Mouse (Mus musculus) embryonic facial prominence, embryonic 15.5 days (tissue): Measurements from ENCODE around the gene Tmem38b. TPM values are rescaled to one million over a fixed set of nuclear protein-coding genes. Genes with fewer than 3 reads are reported as not detected.

Source experiments
- ATAC-seq: fragments of 200-750 bp; cut with Nextera tagmentation; 2 replicates; pipeline ENCODE4 v1.8.0; 2017; ENCODE audit warnings: low read depth, moderate TSS enrichment; ENCODE audit not compliant: insufficient number of reproducible peaks, low FRiP score, low TSS enrichment
- H3K27ac ChIP-seq: fragments of 300-500 bp; sonication (generic); replicated peaks from 2 replicates; pipeline ENCODE4 v1.5.1; 2015; ENCODE audit warnings: mild to moderate bottlenecking, inconsistent platforms
- H3K27me3 ChIP-seq: fragments of 300-500 bp; sonication (generic); 2 replicates; pipeline ENCODE4 v1.6.1; 2015; ENCODE audit warnings: inconsistent platforms
- H3K36me3 ChIP-seq: fragments of 300-500 bp; sonication (generic); 2 replicates; pipeline ENCODE4 v1.6.1; 2015; ENCODE audit warnings: mild to moderate bottlenecking, inconsistent platforms
- H3K4me1 ChIP-seq: fragments of 300-500 bp; sonication (generic); 2 replicates; pipeline ENCODE4 v1.6.1; 2015; ENCODE audit warnings: inconsistent platforms
- H3K4me2 ChIP-seq: fragments of 300-500 bp; sonication (generic); replicated peaks from 2 replicates; pipeline ENCODE4 v1.6.1; 2015; ENCODE audit warnings: mild to moderate bottlenecking, inconsistent platforms
- H3K4me3 ChIP-seq: fragments of 300-500 bp; sonication (generic); replicated peaks from 2 replicates; pipeline ENCODE4 v1.5.1; 2015; ENCODE audit warnings: mild to moderate bottlenecking, inconsistent platforms
- H3K9ac ChIP-seq: fragments of 300-500 bp; sonication (generic); 2 replicates; pipeline ENCODE4 v1.6.1; 2015; ENCODE audit warnings: inconsistent platforms
- H3K9me3 ChIP-seq: fragments of 300-500 bp; sonication (generic); replicated peaks from 2 replicates; pipeline ENCODE4 v1.6.1; 2016; ENCODE audit warnings: inconsistent platforms
- WGBS: fragments of 180-500 bp; shearing (Covaris S2); methylation state at CpG from one replicate; pipeline ENCODE4 v1.1.7; 2015; 5-methylcytosine and 5-hydroxymethylcytosine counted together
- polyA plus RNA-seq: library from polyadenylated mRNA; unstranded; fragments of >200 nt; fragmentation: Nextera tagmentation; extraction: Ambion mirVana; gene quantifications from 2 replicates; pipeline ENCODE4 v1.2.1, GENCODE M21; 2015

The Tmem38b gene
- polyA plus RNA-seq, result 11.4 and 11.6 TPM in 2 replicates

DNA sequence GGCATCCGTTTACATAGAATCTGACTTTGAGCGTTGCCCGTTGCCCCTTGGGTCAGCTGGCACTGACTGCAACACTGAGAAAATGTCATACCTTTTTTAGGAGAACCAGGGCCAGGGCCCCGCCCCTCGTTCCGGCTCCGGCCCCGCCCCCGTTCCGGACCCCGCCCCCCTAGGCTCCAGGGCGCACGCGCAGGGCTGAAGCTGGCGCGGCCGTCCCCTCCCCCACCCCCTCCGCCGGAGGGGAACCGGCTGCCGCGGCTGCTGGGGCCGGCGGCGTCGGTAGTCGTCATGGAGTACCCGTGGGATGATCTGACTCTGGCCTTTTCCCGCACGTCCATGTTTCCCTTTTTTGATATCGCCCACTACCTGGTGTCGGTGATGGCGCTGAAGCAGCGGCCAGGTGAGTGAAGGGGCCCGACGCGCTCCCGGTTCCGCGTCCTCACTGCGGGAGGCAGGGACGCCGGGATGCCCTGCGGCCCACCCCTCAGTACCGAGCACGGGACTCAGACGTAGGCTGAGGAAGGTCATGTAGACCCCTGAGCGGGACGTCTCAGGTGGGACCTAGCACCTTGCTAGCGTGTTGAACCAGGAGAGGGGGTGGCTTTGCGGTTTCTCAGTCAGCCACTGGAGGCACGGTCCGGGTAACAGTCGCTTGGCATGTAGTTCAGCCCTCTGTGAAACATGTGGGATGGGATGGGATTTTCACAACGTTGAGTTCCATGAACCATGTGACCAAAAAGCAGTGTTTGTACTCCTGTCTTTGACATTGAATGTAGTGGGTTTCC, at the start of gene Tmem38b:
Gene Tmem38b (plus strand): TSS at position 225 of the 785 bp plus-strand sequence.
- H3K27me3 ChIP-seq, result no peaks in the 10 kb centered on the region
- peak within 1 kb of the TSS; percentile 91 for H3K4me3 ChIP-seq
- under 1% methylated on average over 51 of the region's 55 CpGs for WGBS
- peak within 1 kb of the TSS; percentile 61; the same call in 1 of the 2 replicates for H3K27ac ChIP-seq
- no peaks in the 10 kb centered on the region for H3K9me3 ChIP-seq
- peak; percentile 89 for ATAC-seq
- 0 out of 2 replicates have a peak, but pooled peaks cover 5% of the 10 kb centered on the region for H3K4me1 ChIP-seq
- peak within 1 kb of the TSS; percentile 81 for H3K4me2 ChIP-seq
- no peaks in the 10 kb centered on the region for H3K36me3 ChIP-seq
- peak within 1 kb of the TSS; percentile 55 for H3K9ac ChIP-seq

DNA sequence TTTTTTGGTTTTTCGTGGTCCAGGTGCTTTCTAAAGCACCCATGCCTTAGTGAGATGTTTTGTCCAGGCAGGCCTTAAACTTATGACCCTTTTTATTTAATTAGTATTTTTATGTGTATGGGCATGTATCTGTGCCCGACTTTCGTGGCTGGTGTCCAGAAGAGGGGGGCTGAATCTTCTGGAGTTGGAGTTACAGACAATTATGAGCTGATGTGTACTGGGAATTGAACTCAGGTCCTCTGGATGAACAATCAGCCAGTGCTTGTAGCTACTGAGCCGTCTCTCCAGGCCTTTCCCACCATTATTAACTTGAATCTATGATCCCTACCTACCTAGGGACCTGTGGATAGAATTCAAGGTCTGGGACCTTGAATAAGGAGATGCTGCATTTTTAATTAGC, 44.4 kb upstream of the Tmem38b start:
- Histone ChIP-seq H3K27ac (no peak overlapping the region), H3K4me1 (peaks cover 16% of the 10 kb centered on the region), H3K4me2 (no peak overlapping the region), H3K9me3 (no peaks in the 10 kb centered on the region), H3K36me3 (no peaks in the 10 kb centered on the region), H3K27me3 (peaks cover 15% of the 10 kb centered on the region), H3K9ac (no peak overlapping the region), H3K4me3 (no peak overlapping the region)
- no peak for ATAC-seq
- 57% methylated on average over 4 of the region's 4 CpGs for WGBS

DNA sequence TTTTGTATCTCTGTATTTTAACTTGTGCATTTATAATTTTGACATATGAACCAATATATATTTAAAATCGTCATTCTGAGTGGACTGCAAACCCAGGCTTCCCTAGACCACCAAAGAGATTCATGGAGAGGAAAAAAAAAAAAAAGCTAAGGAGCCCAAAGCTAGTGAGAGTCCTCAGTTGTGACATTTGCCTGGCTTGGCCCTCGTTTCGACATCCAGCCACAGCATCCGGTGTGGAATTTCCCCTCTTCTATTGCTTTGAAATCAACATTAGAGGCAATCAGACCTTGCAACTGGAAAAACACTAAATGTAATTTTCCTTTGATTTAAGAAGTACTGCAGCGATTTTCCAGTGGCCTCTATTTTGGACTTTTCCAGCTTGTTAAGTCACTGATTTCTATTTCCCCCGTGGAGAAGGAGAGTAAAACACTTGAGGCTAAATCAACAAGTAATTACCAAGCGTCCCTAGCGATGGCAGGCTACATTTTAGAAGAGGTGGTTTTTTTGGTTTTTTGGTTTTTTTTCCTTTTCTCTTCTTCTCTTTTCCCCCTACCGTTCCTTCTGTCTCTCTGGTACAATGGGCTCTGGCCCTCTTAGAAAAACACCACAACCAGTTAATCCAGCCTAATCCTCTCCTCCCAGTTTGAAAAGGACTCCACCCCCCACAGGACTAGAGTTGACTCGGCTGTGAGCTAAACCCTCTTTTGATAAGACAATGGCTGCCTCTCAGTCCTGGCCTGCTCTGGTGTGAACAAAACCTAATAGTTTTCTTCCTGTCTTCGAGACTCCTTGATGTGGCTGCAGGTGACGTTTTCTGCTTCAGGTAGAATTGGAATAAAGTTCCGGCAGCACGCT, 43.4 kb upstream of the Tmem38b start:
- Histone ChIP-seq H3K27ac (no peak overlapping the region), H3K27me3 (peaks cover 6% of the 10 kb centered on the region), H3K4me2 (no peak overlapping the region), H3K4me1 (peaks cover 16% of the 10 kb centered on the region), H3K9ac (no peak overlapping the region), H3K36me3 (no peaks in the 10 kb centered on the region), H3K9me3 (no peaks in the 10 kb centered on the region), H3K4me3 (no peak overlapping the region)
- no peak for ATAC-seq
- 14% methylated on average over 14 of the region's 14 CpGs for WGBS

DNA sequence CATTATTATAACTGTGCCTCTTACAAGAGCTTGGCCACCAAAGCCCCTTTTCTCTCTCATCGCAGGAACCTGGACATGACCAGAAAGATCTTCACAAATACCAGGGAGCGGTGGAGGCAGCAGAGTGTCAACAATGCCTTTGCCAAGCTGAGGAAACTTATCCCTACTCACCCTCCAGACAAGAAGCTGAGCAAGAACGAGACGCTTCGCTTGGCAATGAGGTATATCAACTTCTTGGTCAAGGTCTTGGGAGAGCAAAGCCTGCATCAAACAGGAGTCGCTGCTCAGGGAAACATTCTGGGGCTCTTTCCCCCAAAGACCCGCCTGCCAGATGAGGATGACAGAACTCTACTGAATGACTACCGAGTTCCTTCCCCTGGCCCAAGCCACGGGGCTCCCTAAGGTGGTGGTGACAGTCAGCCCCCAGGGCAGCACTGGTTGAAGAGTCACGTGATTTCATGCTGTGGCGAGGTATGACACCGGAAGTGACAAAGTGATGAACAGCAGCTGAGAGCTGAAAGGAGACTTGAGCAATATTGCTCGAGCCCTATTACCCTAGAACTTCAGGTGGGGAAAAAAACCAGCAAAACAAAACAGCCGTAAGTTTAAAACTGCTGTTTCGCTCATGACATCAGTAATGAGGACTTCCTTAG, 40.0 kb upstream of the Tmem38b start:
- ATAC-seq, result no peak
- Histone ChIP-seq H3K4me1 (no peaks in the 10 kb centered on the region; the same call in 1 of the 2 replicates), H3K9ac (no peak overlapping the region), H3K4me3 (no peak overlapping the region), H3K27me3 (no peaks in the 10 kb centered on the region), H3K27ac (no peak overlapping the region), H3K36me3 (no peaks in the 10 kb centered on the region), H3K9me3 (no peaks in the 10 kb centered on the region), H3K4me2 (no peak overlapping the region)
- WGBS, result 74% methylated on average over 15 of the region's 15 CpGs

DNA sequence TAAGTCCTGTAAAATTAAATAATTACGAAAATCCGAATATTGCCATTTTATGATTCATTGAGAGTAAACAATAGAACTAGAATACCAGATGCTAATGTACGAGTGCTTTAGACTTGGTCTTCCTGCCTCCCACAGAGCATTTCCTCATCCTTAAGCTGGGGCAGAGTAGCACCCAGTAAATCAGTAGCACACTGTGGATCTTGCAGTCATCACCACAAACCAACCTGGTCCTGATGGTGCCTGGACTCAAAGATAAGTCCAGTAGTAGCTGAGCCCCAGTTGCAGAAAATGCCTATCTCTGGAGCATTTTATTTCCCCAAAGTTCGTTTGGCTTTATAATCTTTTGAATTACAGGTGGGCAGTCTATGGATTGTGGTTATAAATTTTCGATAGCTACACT, 39.0 kb upstream of the Tmem38b start:
- 69% methylated on average over 5 of the region's 5 CpGs for WGBS
- Histone ChIP-seq H3K36me3 (no peaks in the 10 kb centered on the region), H3K27me3 (no peaks in the 10 kb centered on the region), H3K4me1 (no peaks in the 10 kb centered on the region; the same call in 1 of the 2 replicates), H3K4me2 (no peak overlapping the region), H3K9me3 (no peaks in the 10 kb centered on the region), H3K27ac (no peak overlapping the region), H3K9ac (no peak overlapping the region), H3K4me3 (no peak overlapping the region)
- no peak for ATAC-seq

DNA sequence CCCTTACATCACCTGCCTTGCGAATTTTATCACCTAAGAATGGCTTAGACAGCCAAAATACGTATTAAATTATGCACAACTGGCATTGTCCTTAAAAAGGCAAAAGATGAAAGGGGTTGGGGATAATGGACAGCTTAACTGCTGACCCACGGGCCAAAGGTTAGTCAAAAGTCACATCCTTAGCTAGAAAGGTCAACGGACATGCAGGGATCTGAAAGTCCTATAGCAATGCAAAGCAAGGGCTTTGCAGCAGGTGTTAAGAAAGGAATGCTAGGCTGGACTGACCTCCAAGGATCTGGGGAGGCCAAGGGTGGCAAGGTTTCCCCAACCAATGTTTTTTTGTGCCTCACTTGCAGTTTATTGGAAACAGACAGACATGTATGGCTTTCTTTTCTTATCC, 36.5 kb upstream of the Tmem38b start:
- no peaks in the 10 kb centered on the region for H3K36me3 ChIP-seq
- 15% methylated on average over 4 of the region's 4 CpGs for WGBS
- no peak overlapping the region for H3K9ac ChIP-seq
- H3K27ac ChIP-seq, result no peak overlapping the region
- no peak overlapping the region for H3K4me2 ChIP-seq
- H3K27me3 ChIP-seq, result no peaks in the 10 kb centered on the region
- no peaks in the 10 kb centered on the region for H3K9me3 ChIP-seq
- no peaks in the 10 kb centered on the region for H3K4me1 ChIP-seq
- ATAC-seq, result no peak
- H3K4me3 ChIP-seq, result no peak overlapping the region

DNA sequence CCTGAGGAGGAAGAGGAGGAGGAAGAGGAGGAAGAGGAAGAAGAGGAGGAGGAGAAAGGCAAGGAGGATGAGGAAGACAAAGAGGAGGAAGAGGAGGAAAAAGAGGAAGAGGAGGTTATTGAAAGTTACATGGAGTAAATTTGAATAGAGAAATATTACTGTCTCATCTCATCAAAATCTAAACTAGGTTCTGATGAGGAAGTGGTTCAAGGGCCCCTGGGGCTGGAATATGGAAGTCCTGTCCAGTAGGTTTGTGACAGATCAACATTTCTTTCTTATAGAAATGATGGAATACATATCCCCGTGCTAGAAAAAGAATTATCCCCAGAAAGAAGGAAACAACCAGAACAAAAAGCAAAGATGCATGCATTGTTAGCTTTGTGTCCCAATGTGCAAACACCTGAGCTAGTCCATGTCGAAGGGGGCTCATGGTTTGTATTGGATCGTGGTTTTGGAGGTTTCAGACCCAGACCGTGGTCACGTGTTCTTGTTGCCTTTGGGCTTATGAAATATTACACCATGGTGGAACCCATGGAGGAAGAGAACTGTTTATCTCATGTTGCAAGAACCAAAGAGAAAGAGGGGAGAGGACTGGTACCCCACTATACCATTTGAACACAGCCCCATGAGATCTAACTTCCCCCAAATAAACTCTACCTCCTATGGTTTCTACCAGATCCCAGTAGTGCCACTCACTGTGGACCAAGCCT, 31.4 kb upstream of the Tmem38b start:
- H3K4me3 ChIP-seq, result no peak overlapping the region
- no peaks in the 10 kb centered on the region for H3K9me3 ChIP-seq
- H3K4me1 ChIP-seq, result no peaks in the 10 kb centered on the region
- H3K27ac ChIP-seq, result no peak overlapping the region
- ATAC-seq, result no peak
- no peak overlapping the region for H3K9ac ChIP-seq
- 74% methylated on average over 5 of the region's 5 CpGs for WGBS
- no peaks in the 10 kb centered on the region; the same call in 1 of the 2 replicates for H3K27me3 ChIP-seq
- no peak overlapping the region for H3K4me2 ChIP-seq
- H3K36me3 ChIP-seq, result no peaks in the 10 kb centered on the region

DNA sequence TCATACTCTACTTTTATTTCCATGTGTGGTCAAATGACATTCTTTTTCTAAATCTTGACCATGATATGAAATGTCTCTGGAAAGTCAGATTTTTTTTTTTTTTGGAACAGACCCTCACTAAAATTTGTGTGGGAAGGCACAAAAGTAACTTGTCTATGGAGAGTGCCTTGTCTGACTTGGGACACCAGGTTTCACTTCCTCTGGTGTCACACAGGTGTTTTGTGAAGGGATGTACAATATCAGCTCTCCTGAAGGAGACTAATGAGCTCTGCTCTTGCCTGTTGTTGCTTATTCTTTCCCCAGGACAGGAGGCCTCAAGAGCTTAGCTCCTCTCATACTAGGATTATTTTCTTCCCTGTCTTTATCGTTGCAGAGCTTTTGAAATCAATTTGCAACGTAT, 30.8 kb upstream of the Tmem38b start:
- no peak overlapping the region for H3K9ac ChIP-seq
- no peak overlapping the region for H3K4me3 ChIP-seq
- no peak overlapping the region for H3K4me2 ChIP-seq
- H3K4me1 ChIP-seq, result 0 out of 2 replicates have a peak, but pooled peaks cover 3% of the 10 kb centered on the region
- no peak overlapping the region for H3K27ac ChIP-seq
- no peaks in the 10 kb centered on the region; the same call in 1 of the 2 replicates for H3K27me3 ChIP-seq
- WGBS, result 47% methylated on average over 2 of the region's 2 CpGs
- H3K36me3 ChIP-seq, result no peaks in the 10 kb centered on the region
- no peak for ATAC-seq
- H3K9me3 ChIP-seq, result no peaks in the 10 kb centered on the region

DNA sequence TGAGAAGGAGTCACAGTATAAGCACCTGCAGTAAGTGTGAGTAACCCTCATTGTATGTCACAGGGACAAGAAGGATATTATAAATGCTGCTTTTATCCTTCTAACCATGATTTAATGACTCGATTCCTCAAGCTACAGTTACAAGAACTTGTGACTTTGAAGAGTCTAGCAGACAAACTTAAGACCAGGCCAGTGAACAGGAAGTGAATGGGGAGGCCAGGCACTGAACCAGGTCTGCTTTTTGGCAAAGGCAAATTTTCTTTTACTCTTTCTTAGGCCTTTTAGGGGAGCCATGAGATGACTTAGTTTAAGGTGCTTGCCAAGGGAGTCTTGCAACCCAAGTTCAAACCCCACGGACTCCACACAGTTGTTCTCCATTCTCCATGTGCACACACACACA, 30.1 kb upstream of the Tmem38b start:
- WGBS, result 75% methylated on average over 2 of the region's 2 CpGs

DNA sequence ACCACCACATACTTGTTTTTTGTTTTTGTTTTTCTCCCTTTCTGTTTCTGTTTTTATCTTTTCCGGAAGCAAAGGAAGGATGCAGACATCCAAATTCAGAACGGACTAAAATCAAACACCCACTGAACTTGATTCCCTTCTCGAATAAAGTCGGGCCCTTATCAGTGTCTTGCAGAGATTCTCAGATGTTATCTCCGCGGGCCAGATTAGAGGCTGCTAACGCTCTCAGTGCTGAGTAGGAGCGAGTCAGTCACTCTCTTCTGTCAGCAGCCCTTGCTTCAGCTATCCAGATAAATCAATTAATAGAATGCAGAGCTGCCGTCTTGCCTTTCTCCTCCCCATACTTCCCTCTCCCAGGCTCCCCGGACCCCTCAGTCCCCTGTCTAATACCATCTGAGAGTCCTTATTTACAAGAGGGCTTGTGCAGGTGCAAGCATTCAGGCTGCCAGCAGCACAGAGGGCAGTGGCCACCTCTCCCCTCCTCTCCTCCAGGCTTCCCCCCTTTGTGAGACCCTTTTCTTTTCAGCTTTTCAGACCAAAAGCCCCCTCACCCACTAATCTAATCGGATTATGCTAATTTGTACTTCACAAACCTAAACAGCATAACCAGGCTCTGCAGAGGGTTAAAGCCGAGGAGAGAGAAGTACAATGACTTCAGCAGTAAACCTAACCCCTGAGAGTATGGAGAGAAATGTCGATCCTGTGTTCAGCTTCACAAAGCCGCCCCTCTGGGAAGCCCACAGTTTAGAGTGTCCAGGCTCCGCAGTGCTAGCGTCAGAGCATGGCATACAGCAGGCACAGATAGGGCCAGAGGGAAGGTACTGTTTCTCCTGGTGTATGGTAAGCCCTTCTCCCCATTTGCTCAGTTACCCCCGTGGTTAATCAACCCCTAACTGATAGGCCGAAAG, 28.7 kb upstream of the Tmem38b start:
- 0 out of 2 replicates have a peak, but pooled peaks cover 3% of the 10 kb centered on the region for H3K4me1 ChIP-seq
- H3K36me3 ChIP-seq, result no peaks in the 10 kb centered on the region
- H3K27me3 ChIP-seq, result no peaks in the 10 kb centered on the region; the same call in 1 of the 2 replicates
- H3K27ac ChIP-seq, result no peak overlapping the region
- H3K9me3 ChIP-seq, result no peaks in the 10 kb centered on the region
- no peak overlapping the region for H3K4me3 ChIP-seq
- no peak overlapping the region for H3K4me2 ChIP-seq
- WGBS, result 16% methylated on average over 18 of the region's 18 CpGs
- no peak for ATAC-seq
- H3K9ac ChIP-seq, result no peak overlapping the region

More for the DNA sequence above, 30.1 kb upstream of the Tmem38b start:
- Histone ChIP-seq H3K4me1 (0 out of 2 replicates have a peak, but pooled peaks cover 3% of the 10 kb centered on the region), H3K4me2 (no peak overlapping the region), H3K36me3 (no peaks in the 10 kb centered on the region), H3K9me3 (no peaks in the 10 kb centered on the region), H3K27me3 (no peaks in the 10 kb centered on the region; the same call in 1 of the 2 replicates), H3K9ac (no peak overlapping the region), H3K4me3 (no peak overlapping the region), H3K27ac (no peak overlapping the region)
- no peak for ATAC-seq
